Mouse (Mus musculus): Measurements from ENCODE around the gene Trim72. TPM values are rescaled to one million over a fixed set of nuclear protein-coding genes. Genes with fewer than 3 reads are reported as not detected.
"Not testable (repeated sequence)": the region's sequence is repeated elsewhere in the genome, so short reads cannot be mapped to it uniquely, and the experiment has no call there.

Trim72 gene
- polyA plus RNA-seq, 1 experiment = 2.1 TPM

DNA sequence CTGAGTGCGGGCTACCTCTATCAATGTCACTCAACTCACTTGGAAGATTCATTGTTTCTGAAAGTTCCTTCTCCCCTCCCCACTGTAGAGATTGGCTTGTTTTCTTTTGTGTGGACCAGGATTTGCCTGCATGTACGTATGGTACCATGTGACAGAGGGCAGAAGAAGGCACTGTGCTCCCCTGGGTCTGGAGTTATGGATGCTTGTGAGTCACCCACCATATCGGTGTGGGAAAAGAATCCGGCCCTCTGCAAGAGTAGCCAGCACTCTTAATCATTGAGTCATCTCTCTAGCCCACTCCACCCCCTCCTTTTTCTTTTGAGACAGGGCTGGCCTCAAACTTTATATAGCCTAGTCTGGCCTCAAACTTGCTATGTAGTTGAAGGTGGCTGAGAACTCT lies 21.2 kb downstream of the Trim72 start:
- TF ChIP-seq CTCF (IDR thresholded peaks at IDR 0.05; ENCODE audit: borderline replicate concordance, insufficient read depth, low read depth, low read length) = no peak
- TF ChIP-seq POLR2A (IDR thresholded peaks at IDR 0.05; ENCODE audit: borderline replicate concordance, insufficient read depth, low read length) = no peak
- Histone ChIP-seq H3K27me3 (ENCODE audit: control insufficient read depth, insufficient read depth, low read length) (no peaks in the 10 kb centered on the region), H3K27ac (ENCODE audit: insufficient read depth, low read length) (no peak overlapping the region), H3K4me1 (ENCODE audit: control insufficient read depth, insufficient read depth, low read length) (no peaks in the 10 kb centered on the region), H3K4me3 (replicated peaks; ENCODE audit: insufficient read depth, low read depth, low read length) (no peak overlapping the region)
- 86% methylated on average over 4 of the region's 4 CpGs for WGBS
- no peak for DNase-seq

- no peak for TF ChIP-seq POLR2A (IDR thresholded peaks at IDR 0.05; ENCODE audit: borderline replicate concordance, insufficient read depth, low read length)
- DNase-seq = no peak
- 77% methylated on average over 4 of the region's 4 CpGs for WGBS
- Histone ChIP-seq H3K4me1 (ENCODE audit: control insufficient read depth, insufficient read depth, low read length) (no peaks in the 10 kb centered on the region), H3K27ac (ENCODE audit: insufficient read depth, low read length) (no peak overlapping the region), H3K27me3 (ENCODE audit: control insufficient read depth, insufficient read depth, low read length) (no peaks in the 10 kb centered on the region), H3K4me3 (replicated peaks; ENCODE audit: insufficient read depth, low read depth, low read length) (no peak overlapping the region)
Measured at GRCm38 (mm10) chr7:128025381-128025780, 21.6 kb downstream of the Trim72 start.

DNA sequence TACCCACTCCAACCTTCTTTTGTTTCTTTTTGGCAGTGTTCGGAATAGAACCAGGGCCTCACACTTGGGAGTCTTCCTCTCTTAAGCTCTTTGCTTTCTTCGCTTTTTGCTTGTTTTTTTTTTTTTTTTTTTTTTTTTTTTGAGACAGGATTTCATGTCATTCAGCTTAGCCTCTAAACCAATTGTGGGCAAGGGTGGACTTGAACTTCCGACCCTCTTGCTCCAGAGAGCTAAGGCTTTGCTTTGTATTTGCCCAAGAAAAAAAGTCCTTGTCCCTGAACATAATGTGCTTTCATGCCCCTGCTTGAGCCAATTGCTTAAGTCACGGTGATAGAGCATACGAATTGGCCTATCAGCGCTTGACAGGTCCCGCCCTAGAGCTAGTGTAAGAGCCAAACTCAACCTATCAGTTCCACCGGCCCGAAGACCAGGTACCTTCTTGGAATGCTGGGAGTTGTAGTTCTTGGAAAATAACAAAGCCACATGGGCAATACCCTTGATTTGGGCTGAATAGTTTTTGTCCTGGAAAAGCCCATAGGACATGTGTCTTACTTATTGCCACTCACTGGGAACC lies 27.7 kb downstream of the Trim72 start:
- 43% methylated on average over 9 of the region's 9 CpGs for WGBS
- H3K4me3 ChIP-seq (replicated peaks; ENCODE audit: insufficient read depth, low read depth, low read length) = no peak overlapping the region
- DNase-seq = no peak
- H3K4me1 ChIP-seq (ENCODE audit: control insufficient read depth, insufficient read depth, low read length) = no peaks in the 10 kb centered on the region
- H3K27ac ChIP-seq (ENCODE audit: insufficient read depth, low read length) = no peak overlapping the region
- no peaks in the 10 kb centered on the region for H3K27me3 ChIP-seq (ENCODE audit: control insufficient read depth, insufficient read depth, low read length)
- TF ChIP-seq POLR2A (IDR thresholded peaks at IDR 0.05; ENCODE audit: borderline replicate concordance, insufficient read depth, low read length) = no peak
- TF ChIP-seq CTCF (IDR thresholded peaks at IDR 0.05; ENCODE audit: borderline replicate concordance, insufficient read depth, low read depth, low read length) = no peak

- Histone ChIP-seq H3K4me3 (replicated peaks; ENCODE audit: insufficient read depth, low read depth, low read length) (no peak overlapping the region), H3K4me1 (ENCODE audit: control insufficient read depth, insufficient read depth, low read length) (no peaks in the 10 kb centered on the region), H3K27me3 (ENCODE audit: control insufficient read depth, insufficient read depth, low read length) (no peaks in the 10 kb centered on the region), H3K27ac (ENCODE audit: insufficient read depth, low read length) (no peak overlapping the region)
- WGBS = 85% methylated on average over 5 of the region's 5 CpGs
- TF ChIP-seq POLR2A (IDR thresholded peaks at IDR 0.05; ENCODE audit: borderline replicate concordance, insufficient read depth, low read length) = no peak
- no peak for TF ChIP-seq CTCF (IDR thresholded peaks at IDR 0.05; ENCODE audit: borderline replicate concordance, insufficient read depth, low read depth, low read length)
- no peak for DNase-seq
Measured at GRCm38 (mm10) chr7:128032290-128032988, 28.7 kb downstream of the Trim72 start.

DNA sequence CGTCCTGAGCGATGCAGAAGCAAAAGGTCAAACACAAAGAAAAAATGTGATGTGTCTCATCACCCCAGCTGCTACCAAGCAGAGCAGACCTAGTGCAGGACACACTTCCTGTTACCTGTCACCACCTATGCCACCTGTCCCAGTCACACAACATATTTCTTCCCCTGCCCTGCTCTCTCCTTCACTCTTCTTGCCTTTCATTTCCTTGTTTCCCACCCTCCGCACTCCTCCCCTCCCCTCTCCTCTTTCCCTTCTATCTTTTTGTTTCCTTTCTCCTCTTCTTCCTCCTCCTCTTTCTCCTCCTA lies 29.2 kb downstream of the Trim72 start:
- Histone ChIP-seq H3K27me3 (ENCODE audit: control insufficient read depth, insufficient read depth, low read length) (no peaks in the 10 kb centered on the region), H3K4me3 (replicated peaks; ENCODE audit: insufficient read depth, low read depth, low read length) (no peak overlapping the region), H3K27ac (ENCODE audit: insufficient read depth, low read length) (no peak overlapping the region), H3K4me1 (ENCODE audit: control insufficient read depth, insufficient read depth, low read length) (no peaks in the 10 kb centered on the region)
- TF ChIP-seq POLR2A (IDR thresholded peaks at IDR 0.05; ENCODE audit: borderline replicate concordance, insufficient read depth, low read length) (no peak), CTCF (IDR thresholded peaks at IDR 0.05; ENCODE audit: borderline replicate concordance, insufficient read depth, low read depth, low read length) (no peak)
- no peak for DNase-seq
- WGBS = 93% methylated on average over 3 of the region's 3 CpGs

GRCm38 (mm10) chr7:128033616-128034015 lies 29.9 kb downstream of the Trim72 start:
- no peak for TF ChIP-seq POLR2A (IDR thresholded peaks at IDR 0.05; ENCODE audit: borderline replicate concordance, insufficient read depth, low read length)
- no peak for TF ChIP-seq CTCF (IDR thresholded peaks at IDR 0.05; ENCODE audit: borderline replicate concordance, insufficient read depth, low read depth, low read length)
- Histone ChIP-seq H3K4me3 (replicated peaks; ENCODE audit: insufficient read depth, low read depth, low read length) (no peak overlapping the region), H3K27ac (ENCODE audit: insufficient read depth, low read length) (no peak overlapping the region), H3K4me1 (ENCODE audit: control insufficient read depth, insufficient read depth, low read length) (no peaks in the 10 kb centered on the region), H3K27me3 (ENCODE audit: control insufficient read depth, insufficient read depth, low read length) (no peaks in the 10 kb centered on the region)
- DNase-seq = no peak
- 97% methylated on average over 4 of the region's 4 CpGs for WGBS

- WGBS = 83% methylated on average over 15 of the region's 15 CpGs
- not testable (repeated sequence) for H3K27ac ChIP-seq (ENCODE audit: insufficient read depth, low read length); DNase-seq; H3K4me1 ChIP-seq (ENCODE audit: control insufficient read depth, insufficient read depth, low read length); H3K4me3 ChIP-seq (replicated peaks; ENCODE audit: insufficient read depth, low read depth, low read length); H3K27me3 ChIP-seq (ENCODE audit: control insufficient read depth, insufficient read depth, low read length)
Measured at GRCm38 (mm10) chr7:128042161-128042820, 38.5 kb downstream of the Trim72 start.

GRCm38 (mm10) chr7:128044142-128044785 lies 40.5 kb downstream of the Trim72 start:
- TF ChIP-seq CTCF (IDR thresholded peaks at IDR 0.05; ENCODE audit: borderline replicate concordance, insufficient read depth, low read depth, low read length) (no peak), POLR2A (IDR thresholded peaks at IDR 0.05; ENCODE audit: borderline replicate concordance, insufficient read depth, low read length) (no peak)
- H3K4me3 ChIP-seq (replicated peaks; ENCODE audit: insufficient read depth, low read depth, low read length) = no peak overlapping the region
- WGBS = 59% methylated on average over 3 of the region's 4 CpGs

More at GRCm38 (mm10) chr7:128044142-128044785, 40.5 kb downstream of the Trim72 start:
- no peak for DNase-seq
- Histone ChIP-seq H3K4me1 (ENCODE audit: control insufficient read depth, insufficient read depth, low read length) (no peaks in the 10 kb centered on the region), H3K27ac (ENCODE audit: insufficient read depth, low read length) (no peak overlapping the region), H3K27me3 (ENCODE audit: control insufficient read depth, insufficient read depth, low read length) (no peaks in the 10 kb centered on the region)

Data from cerebellum, adult 2 months (tissue).